Mouse (Mus musculus): ENCODE data around the gene Pnpla7. TPM values are rescaled to one million over a fixed set of nuclear protein-coding genes. Genes with fewer than 3 reads are reported as not detected.

Gene Pnpla7
- polyA plus RNA-seq, 1 experiment from 2014 or later, result 4.5 TPM

DNA sequence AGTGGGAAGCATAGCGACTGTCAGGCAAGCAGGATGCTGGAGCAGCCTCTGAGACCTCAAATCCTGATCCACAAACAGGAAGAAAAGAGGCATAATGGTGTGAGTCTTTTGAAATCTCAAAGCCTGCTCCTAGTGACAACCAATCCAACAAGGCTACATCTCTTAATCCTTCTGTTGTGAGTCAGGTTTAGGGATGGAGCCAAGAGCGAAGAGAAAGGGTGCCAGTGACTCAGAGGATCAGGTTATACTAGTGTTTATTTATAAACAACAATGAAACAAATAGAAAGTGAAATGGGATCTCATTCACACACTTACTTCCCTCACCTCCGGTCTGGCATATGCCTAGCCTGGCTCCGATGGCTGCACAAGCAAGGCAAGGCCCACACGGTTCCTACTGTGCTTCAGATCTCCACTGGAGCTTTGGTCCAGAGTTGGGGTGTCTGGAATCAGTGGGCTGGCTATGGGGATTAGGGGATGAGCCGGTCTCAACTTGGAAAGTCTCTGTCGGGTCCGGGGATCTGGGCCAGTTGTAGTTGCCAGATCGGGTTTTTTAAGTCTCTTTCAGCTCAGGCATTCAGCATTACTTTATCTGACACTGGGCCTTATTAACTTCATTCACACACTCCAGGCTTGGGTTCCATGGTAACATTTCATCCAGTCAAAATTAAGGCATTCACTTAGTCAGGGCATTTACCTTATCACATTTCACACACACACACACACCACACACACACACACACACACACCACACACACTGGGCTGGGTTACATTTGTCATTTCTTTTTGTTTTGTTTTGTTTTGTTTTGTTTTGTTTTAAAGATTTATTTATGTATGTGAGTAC, 28.3 kb downstream of the Pnpla7 start:
- 42% methylated on average over 9 of the region's 9 CpGs for WGBS
- no peak overlapping the region for H3K4me2 ChIP-seq
- no peaks in the 10 kb centered on the region for H3K27me3 ChIP-seq (replicated peaks)
- H3K9me3 ChIP-seq, result no peaks in the 10 kb centered on the region
- no peaks in the 10 kb centered on the region for H3K36me3 ChIP-seq (replicated peaks)
- no peaks in the 10 kb centered on the region for H3K4me1 ChIP-seq
- H3K27ac ChIP-seq, result no peak overlapping the region
- ATAC-seq (replicated peaks), result peak; percentile 56; the same call in 1 of the 2 replicates
- H3K4me3 ChIP-seq, result no peak overlapping the region
- no peak overlapping the region for H3K9ac ChIP-seq

DNA sequence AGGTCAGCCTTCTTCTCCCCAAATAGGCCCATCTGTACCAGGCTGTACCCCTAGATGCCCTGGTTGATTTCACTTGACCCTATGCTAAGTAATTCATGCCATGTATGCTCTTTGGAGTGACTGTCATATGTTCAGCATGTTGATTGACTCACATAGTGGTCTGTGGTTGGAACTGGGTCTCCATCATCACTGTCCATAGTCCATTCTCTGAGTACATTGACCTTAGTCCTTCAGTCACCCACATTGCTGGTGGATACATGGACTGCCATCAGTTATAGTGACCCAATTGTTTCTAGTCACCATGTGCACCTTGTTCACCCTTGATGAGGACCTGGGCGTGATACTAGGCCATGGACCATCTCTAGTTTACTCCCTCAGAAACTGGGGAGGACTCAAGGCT, 30.9 kb downstream of the Pnpla7 start:
- WGBS, result 95% methylated on average over 1 of the region's 1 CpGs
- no peak overlapping the region for H3K4me3 ChIP-seq
- H3K4me1 ChIP-seq, result no peaks in the 10 kb centered on the region
- H3K9ac ChIP-seq, result no peak overlapping the region
- no peaks in the 10 kb centered on the region for H3K36me3 ChIP-seq (replicated peaks)
- no peak overlapping the region for H3K27ac ChIP-seq
- no peak overlapping the region for H3K4me2 ChIP-seq
- H3K9me3 ChIP-seq, result no peaks in the 10 kb centered on the region
- no peaks in the 10 kb centered on the region for H3K27me3 ChIP-seq (replicated peaks)
- no peak for ATAC-seq (replicated peaks)

DNA sequence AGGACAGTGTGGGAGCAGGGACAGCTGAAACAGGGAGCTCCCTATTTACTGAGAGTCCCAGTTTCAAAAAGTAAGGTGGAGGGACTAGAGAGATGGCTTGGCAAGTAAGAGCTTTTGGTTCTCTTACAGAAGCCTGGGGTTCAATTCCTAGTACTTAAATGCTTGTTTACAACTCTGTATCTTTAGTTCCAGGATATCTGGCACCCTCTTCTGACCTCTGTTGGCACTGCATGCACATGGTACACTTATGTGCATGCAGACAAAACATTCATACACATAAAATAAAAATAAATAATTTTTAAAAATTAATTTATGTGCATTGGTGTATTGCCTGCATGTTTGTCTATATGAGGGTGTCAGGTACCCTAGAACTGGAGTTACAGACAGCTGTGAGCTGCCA, 32.4 kb downstream of the Pnpla7 start:
- no peak for ATAC-seq (replicated peaks)
- no peak overlapping the region for H3K4me2 ChIP-seq

DNA sequence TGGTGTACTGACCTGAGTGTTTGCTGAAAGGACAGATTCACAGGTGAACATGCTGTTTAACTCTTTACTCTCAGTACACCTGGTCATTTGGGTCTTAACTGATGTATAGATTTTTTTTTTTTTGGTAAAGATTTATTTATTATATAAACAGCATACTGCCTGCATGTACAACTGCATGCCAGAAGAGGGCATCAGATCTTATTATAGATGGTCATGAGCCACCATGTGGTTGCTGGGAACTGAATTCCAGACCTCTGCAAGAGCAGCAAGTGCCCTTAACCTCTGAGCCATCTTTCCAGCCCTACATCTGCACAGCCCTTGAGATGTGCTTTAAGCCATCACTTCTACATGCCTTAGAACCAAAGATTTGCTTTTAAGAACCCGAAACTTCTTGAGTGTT, 46.8 kb downstream of the Pnpla7 start:
- Histone ChIP-seq H3K9me3 (no peaks in the 10 kb centered on the region), H3K4me2 (no peak overlapping the region), H3K4me3 (no peak overlapping the region), H3K4me1 (no peaks in the 10 kb centered on the region), H3K27ac (no peak overlapping the region), H3K27me3 (replicated peaks) (no peaks in the 10 kb centered on the region), H3K9ac (no peak overlapping the region), H3K36me3 (replicated peaks) (no peaks in the 10 kb centered on the region)
- no peak for ATAC-seq (replicated peaks)
- 100% methylated on average over 1 of the region's 1 CpGs for WGBS

More for the DNA sequence above, 32.4 kb downstream of the Pnpla7 start:
- no peaks in the 10 kb centered on the region for H3K36me3 ChIP-seq (replicated peaks)
- no peak overlapping the region for H3K27ac ChIP-seq
- no peak overlapping the region for H3K9ac ChIP-seq
- H3K27me3 ChIP-seq (replicated peaks), result no peaks in the 10 kb centered on the region
- H3K4me1 ChIP-seq, result no peaks in the 10 kb centered on the region
- H3K4me3 ChIP-seq, result no peak overlapping the region
- no peaks in the 10 kb centered on the region for H3K9me3 ChIP-seq

DNA sequence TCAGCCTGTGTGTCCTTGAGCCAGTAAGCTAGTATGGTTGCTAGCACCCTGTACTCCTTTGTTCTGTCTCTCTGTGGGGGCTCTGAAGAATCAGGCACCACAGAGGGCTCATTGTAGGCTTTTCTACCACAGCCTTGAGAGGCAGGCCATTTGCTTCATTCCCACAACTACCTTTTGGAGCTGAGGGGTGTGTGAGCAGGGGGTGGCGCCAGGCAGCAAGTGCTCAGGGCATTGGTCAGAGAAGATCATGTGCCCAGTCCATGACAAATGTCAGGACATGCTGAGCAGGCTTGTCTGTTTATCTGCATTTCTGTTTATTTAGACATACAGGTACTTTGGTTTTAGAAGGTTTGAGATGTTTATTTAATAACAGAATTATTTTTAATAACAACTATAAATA, 49.3 kb downstream of the Pnpla7 start:
- Histone ChIP-seq H3K36me3 (replicated peaks) (no peaks in the 10 kb centered on the region), H3K4me3 (no peak overlapping the region), H3K9ac (no peak overlapping the region), H3K27ac (no peak overlapping the region), H3K4me1 (no peaks in the 10 kb centered on the region), H3K27me3 (replicated peaks) (no peaks in the 10 kb centered on the region), H3K4me2 (no peak overlapping the region), H3K9me3 (no peaks in the 10 kb centered on the region)
- WGBS, result 83% methylated on average over 1 of the region's 1 CpGs
- ATAC-seq (replicated peaks), result no peak

DNA sequence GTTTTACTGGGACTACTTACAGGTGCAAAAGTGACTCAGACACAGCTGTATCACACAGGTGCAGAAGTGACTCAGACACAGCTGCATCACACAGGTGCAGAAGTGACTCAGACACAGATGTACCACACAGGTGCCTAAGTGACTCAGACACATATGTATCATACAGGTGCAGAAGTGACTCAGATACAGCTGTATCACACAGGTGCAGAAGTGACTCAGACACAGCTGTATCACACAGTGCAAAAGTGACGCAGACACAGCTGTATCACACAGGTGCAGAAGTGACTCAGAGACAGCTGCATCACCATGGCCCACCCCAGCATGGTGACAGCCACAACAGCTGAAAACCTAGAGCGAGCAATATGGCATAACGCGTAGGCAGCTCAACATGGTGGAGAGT, 59.2 kb downstream of the Pnpla7 start:
- Histone ChIP-seq H3K36me3 (replicated peaks) (no peaks in the 10 kb centered on the region), H3K9ac (no peak overlapping the region), H3K27me3 (replicated peaks) (no peaks in the 10 kb centered on the region), H3K27ac (no peak overlapping the region), H3K4me3 (no peak overlapping the region), H3K9me3 (no peaks in the 10 kb centered on the region), H3K4me1 (no peaks in the 10 kb centered on the region), H3K4me2 (no peak overlapping the region)
- WGBS, result 95% methylated on average over 4 of the region's 4 CpGs
- ATAC-seq (replicated peaks), result no peak

DNA sequence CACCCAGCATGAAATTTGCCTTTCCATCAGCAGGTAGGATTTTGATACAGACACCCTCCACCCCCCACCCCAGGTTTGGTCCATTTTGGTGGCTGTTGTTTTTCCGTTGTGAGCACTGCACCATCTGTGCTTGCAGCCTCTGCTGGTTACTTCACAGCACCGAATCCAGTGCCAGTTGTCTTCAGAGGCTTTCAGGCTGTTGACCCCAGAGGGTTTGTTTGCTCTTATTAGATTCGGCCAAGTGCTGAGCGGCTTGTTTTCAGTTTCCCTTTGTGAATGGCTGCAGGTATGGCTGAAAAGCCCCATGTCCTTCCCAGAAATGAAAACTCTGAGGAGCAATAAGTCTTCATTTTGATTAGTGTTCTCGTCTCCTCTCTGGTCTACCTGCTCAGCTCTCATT, 64.3 kb downstream of the Pnpla7 start:
- Histone ChIP-seq H3K36me3 (replicated peaks) (no peaks in the 10 kb centered on the region), H3K27ac (no peak overlapping the region), H3K9ac (no peak overlapping the region), H3K9me3 (no peaks in the 10 kb centered on the region), H3K4me2 (no peak overlapping the region), H3K4me1 (no peaks in the 10 kb centered on the region), H3K27me3 (replicated peaks) (no peaks in the 10 kb centered on the region), H3K4me3 (no peak overlapping the region)
- WGBS, result 83% methylated on average over 5 of the region's 5 CpGs
- no peak for ATAC-seq (replicated peaks)

DNA sequence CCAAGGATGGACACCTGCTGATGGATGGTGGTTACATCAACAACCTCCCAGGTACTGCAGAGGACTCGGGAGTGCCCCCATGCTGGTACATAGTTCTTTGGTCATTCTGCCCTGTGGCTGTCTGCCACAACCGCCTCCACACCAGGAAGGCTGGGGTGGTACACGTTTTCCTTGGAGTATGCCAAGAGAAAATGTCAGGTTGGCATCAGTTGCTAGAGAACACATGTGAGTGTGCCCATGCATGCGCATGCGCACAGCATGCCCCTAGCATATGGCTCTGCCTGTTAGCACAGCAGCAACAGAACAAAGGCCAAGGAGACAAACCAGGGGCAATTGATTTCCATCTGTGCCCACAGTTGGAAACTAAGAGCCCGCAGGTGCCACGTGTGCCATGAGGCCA, 75.1 kb downstream of the Pnpla7 start:
- H3K4me1 ChIP-seq, result peaks cover 16% of the 10 kb centered on the region
- H3K9me3 ChIP-seq, result no peaks in the 10 kb centered on the region
- WGBS, result 87% methylated on average over 7 of the region's 7 CpGs
- no peak overlapping the region for H3K4me3 ChIP-seq
- H3K9ac ChIP-seq, result no peak overlapping the region
- no peak overlapping the region for H3K27ac ChIP-seq
- no peak for ATAC-seq (replicated peaks)
- H3K27me3 ChIP-seq (replicated peaks), result no peaks in the 10 kb centered on the region
- H3K36me3 ChIP-seq (replicated peaks), result no peaks in the 10 kb centered on the region
- no peak overlapping the region for H3K4me2 ChIP-seq

DNA sequence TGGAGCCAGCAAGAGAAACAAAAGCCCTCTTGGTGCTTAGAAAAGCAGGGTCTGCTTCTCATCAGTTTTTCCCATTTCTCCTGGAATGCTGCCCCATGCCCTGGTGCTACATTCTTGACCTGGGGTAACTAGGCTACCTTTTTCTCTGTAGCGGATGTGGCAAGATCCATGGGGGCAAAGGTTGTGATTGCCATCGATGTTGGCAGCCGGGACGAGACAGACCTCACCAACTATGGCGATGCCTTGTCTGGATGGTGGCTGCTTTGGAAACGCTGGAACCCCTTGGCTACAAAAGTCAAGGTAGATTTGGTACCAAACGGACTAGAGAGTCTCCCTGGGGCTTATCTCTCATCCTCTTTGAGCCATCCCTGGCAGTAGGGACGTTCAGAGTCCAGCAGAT, 75.6 kb downstream of the Pnpla7 start:
- no peak overlapping the region for H3K27ac ChIP-seq
- no peak overlapping the region for H3K4me2 ChIP-seq
- H3K9ac ChIP-seq, result no peak overlapping the region
- no peaks in the 10 kb centered on the region for H3K36me3 ChIP-seq (replicated peaks)
- peaks cover 21% of the 10 kb centered on the region for H3K4me1 ChIP-seq
- no peaks in the 10 kb centered on the region for H3K27me3 ChIP-seq (replicated peaks)
- WGBS, result 83% methylated on average over 8 of the region's 8 CpGs
- H3K4me3 ChIP-seq, result no peak overlapping the region
- no peaks in the 10 kb centered on the region for H3K9me3 ChIP-seq
- no peak for ATAC-seq (replicated peaks)

DNA sequence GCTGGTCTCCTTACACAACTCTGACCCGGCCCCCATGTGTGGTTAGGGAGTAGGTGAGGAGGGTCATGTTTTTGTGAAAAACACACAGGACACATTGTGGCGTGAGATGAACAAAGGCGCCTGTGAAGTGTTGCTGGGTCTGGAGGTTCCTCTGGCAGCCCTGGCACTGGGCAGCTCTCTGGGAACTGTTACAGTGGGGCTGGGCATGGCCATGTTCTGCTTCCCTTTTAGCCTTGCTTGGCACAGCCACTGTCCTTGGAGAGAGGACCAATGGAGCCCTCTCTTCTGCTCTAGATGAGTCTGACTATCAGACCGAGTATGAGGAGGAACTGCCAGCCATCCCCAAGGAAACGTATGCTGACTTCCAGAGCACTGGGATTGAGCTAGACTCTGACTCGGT, 77.3 kb downstream of the Pnpla7 start:
- WGBS, result 96% methylated on average over 6 of the region's 6 CpGs
- 0 out of 2 replicates have a peak, but pooled peaks cover 3% of the 10 kb centered on the region for H3K36me3 ChIP-seq (replicated peaks)
- no peak overlapping the region for H3K27ac ChIP-seq
- H3K27me3 ChIP-seq (replicated peaks), result no peaks in the 10 kb centered on the region
- no peak for ATAC-seq (replicated peaks)
- peaks cover 22% of the 10 kb centered on the region for H3K4me1 ChIP-seq
- H3K9me3 ChIP-seq, result no peaks in the 10 kb centered on the region
- H3K9ac ChIP-seq, result no peak overlapping the region
- no peak overlapping the region for H3K4me3 ChIP-seq
- H3K4me2 ChIP-seq, result no peak overlapping the region

DNA sequence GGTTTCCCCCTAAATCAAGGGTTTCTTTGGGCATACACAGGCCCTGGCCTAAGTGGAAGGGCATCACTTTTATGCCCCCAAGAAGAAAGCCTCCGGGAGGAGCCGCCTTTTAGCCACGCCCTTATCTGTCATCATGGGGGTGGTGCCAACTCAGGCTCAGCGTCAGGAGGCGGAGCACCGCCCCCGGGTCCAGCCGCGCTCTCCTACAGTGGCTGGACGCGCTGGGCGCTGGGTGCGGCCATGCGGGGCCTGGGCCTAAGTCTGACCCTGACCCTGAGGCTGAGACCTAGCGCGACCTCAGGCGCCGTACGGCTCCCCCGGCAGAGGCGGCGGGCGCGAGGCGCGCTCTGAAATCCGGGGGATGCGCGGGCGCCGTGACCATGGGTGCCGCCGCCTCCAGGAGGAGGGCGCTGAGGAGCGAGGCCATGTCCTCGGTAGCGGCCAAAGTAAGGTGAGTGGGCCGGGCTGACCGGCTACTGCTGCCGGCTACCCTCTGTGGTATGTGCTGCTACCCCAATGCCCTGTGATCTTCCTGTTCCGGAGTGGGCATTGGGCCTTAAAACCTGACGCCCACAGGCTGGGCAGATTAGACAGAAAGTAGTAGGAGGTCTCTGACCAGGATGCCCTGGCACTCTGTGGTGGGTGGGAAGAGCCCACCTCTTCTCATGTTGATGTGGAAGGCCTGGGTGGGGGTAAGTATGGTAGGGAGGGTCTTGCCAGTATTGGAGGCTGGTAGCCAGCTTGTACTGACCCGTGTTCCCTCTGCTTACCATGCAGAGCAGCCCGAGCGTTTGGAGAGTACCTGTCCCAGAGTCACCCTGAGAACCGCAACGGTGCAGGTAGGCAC, 78.6 kb downstream of the Pnpla7 start, which contains the start of gene Nsmf:
Gene Nsmf, plus strand, starts transcription at position 135 of the 847 bp plus-strand sequence.
- Histone ChIP-seq H3K27me3 (replicated peaks) (no peaks in the 10 kb centered on the region), H3K4me2 (peak within 1 kb of the TSS; percentile 88), H3K27ac (peak within 1 kb of the TSS; percentile 72), H3K9me3 (no peaks in the 10 kb centered on the region), H3K36me3 (replicated peaks) (0 out of 2 replicates have a peak, but pooled peaks cover 6% of the 10 kb centered on the region), H3K4me1 (peaks cover 22% of the 10 kb centered on the region), H3K4me3 (peak within 1 kb of the TSS; percentile 83), H3K9ac (peak within 1 kb of the TSS; percentile 89)
- peak; percentile 91 for ATAC-seq (replicated peaks)
- 4% methylated on average over 47 of the region's 47 CpGs for WGBS

DNA sequence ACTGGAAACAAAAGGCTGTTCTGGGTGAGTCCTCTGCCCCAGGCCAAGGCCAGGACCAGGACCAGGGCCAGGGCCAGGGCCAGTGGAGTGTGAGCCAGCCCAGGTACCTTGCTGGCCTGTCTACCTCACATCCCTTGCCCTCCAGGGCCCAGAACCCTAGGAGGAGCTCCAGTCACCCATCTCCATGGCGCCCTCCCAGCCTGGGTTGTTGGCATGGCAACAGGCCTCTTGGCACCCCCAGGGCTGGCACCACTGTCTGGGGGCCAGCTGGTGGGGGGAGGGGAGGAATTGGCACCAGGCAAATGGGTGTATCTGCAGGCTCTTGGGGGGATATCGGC, 79.2 kb downstream of the Pnpla7 start:
- H3K4me1 ChIP-seq, result peaks cover 22% of the 10 kb centered on the region
- peaks cover 11% of the 10 kb centered on the region; the same call in 1 of the 2 replicates for H3K36me3 ChIP-seq (replicated peaks)
- peak; percentile 24; the same call in 1 of the 2 replicates for ATAC-seq (replicated peaks)
- H3K9ac ChIP-seq, result peak overlapping the region; percentile 89
- 41% methylated on average over 2 of the region's 2 CpGs for WGBS
- no peaks in the 10 kb centered on the region for H3K9me3 ChIP-seq
- H3K27ac ChIP-seq, result peak overlapping the region; percentile 72
- H3K4me2 ChIP-seq, result peak overlapping the region; percentile 88
- H3K27me3 ChIP-seq (replicated peaks), result no peaks in the 10 kb centered on the region
- H3K4me3 ChIP-seq, result peak overlapping the region; percentile 83

All from midbrain, embryonic 15.5 days (tissue).